Mouse (Mus musculus) activated CD4-positive, CD25-positive, alpha-beta regulatory T cell, adult 4 months (primary cell): ENCODE measurements around the gene Sdf2. TPM values are rescaled to one million over a fixed set of nuclear protein-coding genes. Genes with fewer than 3 reads are reported as not detected.
A peak's percentile ranks its signal among the peaks of the same experiment; 100 is the strongest.

ENCODE experiments used
- ATAC-seq: one replicate; pipeline ENCODE4 v1.8.0; 2017
- polyA plus RNA-seq, 2 experiments: library from polyadenylated mRNA; unstranded; fragments of 100-300 nt; shearing (Covaris generic); gene quantifications; one replicate each; pipeline ENCODE4 v1.2.1; 2017

Gene Sdf2
- polyA plus RNA-seq, result 100 to 1,000 TPM; 102 to 108 TPM

DNA sequence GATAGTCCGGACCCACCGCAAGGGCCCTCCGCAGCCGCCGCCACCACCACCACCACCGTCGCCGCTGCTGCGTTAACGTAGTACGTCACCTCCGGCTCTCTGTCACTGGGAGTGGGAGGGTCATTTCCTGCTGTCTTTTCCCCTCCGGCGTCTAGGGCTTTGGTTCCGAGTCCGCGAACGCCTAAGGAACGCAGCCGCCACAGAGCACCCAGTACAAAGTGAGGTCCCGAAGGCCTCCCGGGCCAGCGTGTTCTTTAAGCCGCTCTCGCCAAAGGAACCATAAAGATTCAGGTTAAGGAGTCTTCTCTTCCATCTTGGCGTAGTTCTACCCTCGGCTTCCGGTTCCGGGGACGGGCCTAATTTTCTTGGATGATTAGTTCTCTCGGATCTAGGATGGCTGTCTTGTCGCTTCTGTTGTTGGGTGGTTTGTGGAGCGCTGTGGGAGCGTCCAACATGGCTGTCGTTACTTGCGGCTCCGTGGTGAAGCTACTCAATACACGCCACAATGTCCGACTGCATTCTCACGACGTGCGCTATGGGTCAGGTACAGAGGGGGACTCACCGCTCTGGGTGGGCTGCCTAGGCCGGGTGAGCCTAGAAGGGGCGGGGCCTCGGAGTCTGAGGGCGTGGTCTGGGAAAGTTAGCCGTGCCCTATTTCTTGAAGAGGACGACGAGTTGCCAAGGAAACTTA, at the start of gene Sdf2, which contains the start of gene Supt6:
TSS of gene Sdf2 (plus strand) at position 120 of the 691 bp plus-strand sequence.
TSS of gene Supt6 (minus strand) at position 361 of the 691 bp plus-strand sequence.
- ATAC-seq, result peak; percentile 86

DNA sequence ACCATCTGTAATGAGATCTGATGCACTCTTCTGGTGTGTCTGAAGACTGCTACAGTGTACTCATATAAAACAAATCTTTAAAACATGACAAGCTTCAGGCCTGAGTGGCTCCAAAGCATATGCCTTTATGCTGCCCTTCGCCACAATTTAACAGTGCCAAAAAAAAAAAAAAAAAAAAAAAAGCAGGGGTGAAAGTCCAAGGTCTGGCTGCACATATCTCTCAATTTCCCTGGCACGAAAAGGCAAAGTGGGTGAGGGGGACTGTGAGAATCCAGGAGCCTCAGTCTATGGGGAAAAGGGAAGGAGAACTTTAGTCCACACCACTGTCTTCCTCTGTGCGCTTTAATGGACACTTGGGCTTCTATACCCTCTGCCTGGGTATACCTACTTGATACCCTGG, 43.2 kb upstream of the Sdf2 start:
- no peak for ATAC-seq

DNA sequence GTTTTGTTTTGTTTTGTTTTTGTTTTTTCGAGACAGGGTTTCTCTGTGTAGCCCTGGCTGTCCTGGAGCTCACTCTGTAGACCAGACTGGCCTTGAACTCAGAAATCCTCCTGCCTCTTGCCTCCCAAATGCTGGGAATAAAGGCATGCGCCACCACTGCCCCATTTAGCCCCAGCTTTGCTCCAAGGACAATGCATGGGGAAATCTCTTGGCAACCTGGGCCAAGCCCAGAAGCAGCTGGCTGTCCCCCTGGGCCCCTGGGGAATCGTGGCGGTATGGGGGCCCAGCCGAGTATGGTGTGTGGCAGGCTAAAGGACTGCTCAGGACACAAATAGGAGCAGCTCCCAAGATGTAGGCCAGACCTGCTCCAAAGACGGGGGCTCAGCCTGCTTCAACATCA, 41.3 kb upstream of the Sdf2 start:
- ATAC-seq, result no peak

DNA sequence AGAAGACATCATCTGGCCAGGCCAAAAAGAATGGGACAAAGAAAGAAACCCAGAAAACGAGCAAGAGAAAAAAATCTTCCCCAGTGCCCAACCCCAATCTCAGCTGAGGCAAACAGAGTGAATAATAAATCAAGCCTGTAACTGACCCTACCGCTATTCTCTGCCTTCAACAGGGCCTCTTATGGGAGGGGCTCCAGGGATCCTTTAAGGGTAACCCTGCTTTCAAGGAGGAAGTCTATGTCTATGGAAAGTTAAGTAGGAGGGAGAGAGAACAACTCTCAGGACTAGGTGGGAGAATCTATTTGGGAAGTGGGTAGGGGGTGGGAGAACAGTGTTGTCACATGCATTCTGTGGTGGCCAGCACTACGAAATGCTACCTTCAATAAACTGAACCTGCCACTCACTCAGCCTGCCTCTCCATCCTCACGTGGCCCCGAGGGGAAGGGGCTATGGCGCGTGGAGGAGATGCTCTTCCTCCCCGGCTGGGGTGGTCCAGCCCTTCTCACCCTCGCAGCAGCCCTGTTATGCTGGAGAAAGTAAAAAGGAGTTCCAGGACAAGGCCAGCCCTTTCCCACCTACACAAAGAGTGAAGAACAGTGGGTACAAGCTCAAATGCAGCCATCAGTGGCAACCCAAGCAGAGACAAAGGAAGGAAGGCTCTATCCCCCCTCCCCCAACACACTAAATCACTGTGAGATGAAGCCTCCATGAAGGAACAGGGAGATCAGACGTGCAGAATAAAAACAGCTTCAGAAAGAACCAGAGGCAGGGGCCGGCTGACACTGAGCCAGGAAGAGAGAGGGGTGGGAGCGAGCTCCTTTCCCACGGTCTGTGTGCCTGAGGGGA, 40.0 kb upstream of the Sdf2 start:
- ATAC-seq, result no peak

DNA sequence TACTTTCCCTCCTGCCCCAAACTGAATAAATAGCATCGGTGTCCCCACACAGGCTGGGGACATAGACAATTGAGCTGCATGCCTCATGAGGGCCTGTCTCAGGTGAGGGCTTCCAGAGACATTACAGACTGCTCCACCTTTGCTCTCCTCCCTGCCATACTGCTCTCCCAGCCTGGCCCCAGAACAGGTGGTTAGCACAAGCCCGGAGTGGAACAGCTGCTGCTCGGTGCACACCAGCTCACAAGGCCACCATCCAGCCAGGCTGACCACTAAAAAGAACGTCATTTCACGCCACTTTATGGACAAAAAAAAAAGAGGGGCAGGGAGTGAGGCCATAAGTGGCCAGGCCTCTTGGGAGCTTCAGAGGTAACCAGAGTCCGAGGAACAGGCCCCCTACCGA, 38.4 kb upstream of the Sdf2 start:
- ATAC-seq, result no peak

DNA sequence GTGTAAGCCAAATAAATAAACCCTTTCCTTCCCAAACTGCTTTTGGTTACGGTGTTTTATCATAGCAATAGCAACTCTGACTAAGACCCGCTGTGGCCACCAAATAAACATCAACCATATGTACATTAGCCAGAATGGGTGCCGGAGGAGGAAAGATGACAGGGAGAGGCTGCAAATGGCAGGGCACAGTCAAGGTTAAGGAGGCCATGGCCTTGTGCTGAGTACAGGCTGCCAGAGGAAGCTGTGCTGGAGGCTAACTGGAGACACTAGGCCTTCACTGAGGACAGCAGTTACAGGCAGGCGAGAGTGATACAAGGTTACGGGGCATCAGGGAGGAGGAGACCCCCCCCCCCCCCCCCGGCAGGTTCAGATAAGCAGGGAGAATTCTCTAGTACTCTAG, 35.7 kb upstream of the Sdf2 start:
- ATAC-seq, result no peak

DNA sequence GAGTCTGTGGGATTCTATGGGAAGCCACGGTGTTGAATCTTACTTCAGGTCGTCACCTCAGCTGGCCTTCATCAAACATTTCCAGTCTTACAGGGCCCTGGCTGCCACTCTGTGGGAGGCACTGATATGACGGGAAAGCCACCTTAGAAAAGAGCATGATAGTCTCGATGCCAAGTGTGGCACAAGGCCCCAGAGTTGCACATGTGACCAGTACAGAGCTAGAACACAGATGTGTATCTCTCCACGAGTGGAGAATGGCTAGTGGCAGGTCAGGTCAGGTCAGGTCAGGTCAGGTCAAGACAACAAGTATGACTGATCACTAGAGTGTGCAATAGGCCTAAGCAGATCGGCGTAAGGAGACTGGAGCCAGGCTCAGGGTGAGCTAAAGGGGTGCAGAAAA, 34.9 kb upstream of the Sdf2 start:
- no peak for ATAC-seq

DNA sequence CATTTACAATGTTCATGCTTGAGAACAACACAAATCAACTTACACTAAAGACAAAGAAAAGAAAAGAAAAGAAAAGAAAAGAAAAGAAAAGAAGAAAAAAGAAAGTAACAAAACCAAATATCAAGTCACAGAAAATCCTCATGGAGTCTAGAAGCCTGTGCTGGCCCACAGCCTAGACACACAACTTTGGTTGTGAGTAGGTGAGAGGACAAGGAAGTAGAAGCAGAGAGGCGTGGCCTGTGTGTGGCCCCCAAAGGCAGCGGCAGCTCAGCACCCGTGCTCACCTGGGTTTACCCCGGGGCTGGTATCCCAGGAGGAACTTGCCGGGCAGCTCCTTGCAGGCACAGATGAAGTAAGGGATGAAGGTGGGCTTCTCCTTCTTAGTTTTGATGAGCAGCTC, 34.0 kb upstream of the Sdf2 start:
- ATAC-seq, result no peak

DNA sequence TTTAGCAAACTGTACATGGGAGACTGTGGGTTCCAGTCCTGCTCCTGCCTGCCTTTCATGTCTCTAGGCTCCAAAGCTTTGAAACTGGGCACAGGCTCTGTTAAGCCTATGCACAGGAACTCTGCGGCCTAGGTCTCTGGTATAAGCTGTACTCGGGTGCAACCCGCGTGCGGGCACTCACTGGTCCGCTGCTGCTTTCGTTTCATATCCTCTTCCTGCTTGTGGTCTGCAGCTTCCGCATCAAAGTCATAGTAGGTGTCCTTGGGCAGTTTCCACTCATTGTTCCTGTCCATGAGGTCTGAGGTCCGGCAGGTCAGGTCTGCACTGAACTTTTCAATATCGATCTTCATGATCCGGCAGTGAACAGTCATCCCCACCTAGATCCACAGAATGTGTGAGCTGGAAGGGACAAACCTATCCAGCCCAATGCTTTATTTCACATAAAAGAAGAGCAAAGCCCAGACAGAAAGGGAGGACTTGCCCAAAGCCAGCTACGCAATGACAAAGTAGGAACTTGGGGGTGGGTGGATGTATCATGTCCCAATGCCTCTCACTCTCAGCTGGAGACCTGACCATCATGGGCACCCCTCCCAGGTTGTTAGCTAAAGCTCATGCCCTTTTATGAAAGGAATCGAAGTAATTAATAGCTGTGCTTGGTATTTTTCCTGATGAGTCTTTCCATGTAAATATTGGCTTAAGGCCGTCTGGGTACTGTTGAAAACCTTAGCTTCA, 32.3 kb upstream of the Sdf2 start:
- ATAC-seq, result no peak

DNA sequence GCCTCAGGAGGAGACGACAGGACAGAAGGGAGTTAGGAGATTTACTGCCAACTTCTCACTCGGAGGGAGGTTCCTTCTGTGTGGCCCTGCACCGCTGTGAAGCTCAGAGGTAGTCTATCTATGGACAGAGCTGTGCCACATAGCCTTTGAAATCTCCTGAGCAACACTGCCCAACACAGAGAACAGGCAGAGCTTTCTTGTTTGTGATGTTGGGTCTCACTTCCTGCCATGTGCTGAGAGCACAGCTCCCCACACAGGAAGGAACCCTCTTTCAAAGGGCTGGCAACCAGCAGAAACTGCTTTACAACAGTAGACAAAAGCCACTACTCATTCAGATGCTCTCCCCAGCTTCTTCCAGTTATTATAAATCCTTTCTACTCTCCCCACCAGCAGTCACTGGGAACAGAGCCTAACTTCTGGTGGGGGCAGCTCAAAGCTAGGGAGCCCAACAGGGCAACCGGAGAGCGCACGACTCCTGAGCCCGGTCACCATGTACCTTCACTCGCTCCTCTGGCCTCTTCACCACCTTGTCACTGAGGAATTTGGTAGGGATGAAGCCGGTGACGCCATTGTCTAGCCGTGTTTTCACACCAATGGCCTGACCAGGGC, 29.7 kb upstream of the Sdf2 start:
- ATAC-seq, result peak; percentile 36

DNA sequence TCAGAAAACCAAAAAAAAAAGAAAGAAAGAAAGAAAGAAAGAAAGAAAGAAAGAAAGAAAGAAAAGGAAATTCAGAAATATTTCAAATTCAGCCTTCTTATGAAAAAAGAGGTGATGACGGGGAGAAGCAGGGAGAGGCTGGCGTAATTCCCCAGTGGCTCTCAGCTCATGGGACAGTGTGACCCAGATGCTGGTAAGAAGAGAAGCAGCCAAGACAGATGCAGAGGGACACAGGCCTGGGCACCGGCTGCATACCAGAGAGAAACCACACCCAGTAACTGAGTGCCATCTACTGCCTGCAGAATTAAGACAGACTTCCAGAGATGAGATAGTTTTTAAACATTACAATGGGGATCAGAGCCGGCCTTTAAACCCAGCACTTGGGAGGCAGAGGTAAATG, 22.0 kb upstream of the Sdf2 start:
- no peak for ATAC-seq

DNA sequence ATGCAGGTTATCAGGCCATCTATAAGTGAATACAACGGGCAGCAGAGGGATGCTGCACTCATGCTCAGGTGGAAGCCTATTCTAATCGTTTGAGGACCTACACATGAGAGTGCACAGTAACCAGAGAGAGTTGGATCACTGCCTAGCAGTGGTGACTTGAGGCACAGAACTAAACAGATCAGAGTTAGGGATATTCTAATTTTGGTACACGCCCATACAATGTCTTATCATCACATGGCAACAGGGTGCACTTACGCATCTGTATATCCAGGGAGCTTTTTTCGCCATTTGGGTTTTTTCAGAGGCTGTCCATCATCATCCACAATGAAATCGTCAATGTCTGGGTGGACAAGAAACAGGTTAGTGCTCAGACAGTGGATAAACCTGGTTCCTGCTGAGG, 14.0 kb upstream of the Sdf2 start:
- ATAC-seq, result no peak

DNA sequence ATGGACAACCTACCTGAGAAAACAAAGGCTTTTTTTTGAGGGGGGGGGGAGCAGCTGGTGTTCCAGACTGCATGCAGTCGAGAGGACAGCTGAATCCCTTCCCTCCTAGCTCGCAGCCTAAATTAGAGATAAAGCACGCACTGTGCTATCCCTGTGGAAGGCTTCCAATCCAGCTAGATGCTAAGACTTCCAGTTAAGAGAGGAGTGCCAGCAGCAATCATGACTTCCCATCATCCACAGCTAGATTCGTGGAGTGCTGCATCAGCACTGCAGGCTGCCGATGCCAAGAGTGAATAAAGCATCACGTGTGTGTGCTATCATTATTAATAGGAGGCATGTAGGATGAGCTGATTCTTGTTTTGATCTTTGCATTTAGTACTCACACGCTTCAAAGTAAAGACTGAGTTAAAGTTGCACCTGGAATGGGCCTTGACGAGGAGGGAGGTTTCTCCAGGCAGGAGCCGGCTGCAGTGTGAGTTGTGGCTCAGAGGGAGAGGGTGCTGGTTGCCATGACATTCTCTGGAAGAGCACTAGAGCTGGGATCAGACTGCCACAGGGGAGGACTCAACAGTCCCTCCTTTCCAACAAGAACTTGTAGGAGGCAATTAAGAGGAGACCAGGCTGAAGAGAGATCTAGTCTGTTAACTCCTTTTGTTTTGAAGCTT, 5.2 kb upstream of the Sdf2 start:
- ATAC-seq, result no peak

DNA sequence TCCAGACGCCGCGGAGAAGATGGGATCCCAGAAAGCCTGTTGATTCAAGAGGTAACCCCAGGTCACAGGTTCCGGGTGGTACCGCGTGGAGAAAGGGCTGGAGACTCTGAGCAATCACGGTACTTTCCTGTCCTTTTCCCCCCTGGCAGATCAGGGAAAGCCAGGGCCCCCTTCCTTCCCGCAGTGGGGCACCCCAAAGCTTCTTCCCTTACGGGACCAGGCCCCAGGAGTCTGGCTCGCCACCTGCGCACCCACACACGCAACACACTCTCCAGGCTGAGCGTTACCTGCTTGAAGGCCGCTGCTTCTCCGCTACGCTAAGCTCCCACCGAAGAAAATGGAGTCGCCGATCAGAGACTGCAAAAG, 302 bp upstream of the Sdf2 start:
- ATAC-seq, result peak; percentile 4

DNA sequence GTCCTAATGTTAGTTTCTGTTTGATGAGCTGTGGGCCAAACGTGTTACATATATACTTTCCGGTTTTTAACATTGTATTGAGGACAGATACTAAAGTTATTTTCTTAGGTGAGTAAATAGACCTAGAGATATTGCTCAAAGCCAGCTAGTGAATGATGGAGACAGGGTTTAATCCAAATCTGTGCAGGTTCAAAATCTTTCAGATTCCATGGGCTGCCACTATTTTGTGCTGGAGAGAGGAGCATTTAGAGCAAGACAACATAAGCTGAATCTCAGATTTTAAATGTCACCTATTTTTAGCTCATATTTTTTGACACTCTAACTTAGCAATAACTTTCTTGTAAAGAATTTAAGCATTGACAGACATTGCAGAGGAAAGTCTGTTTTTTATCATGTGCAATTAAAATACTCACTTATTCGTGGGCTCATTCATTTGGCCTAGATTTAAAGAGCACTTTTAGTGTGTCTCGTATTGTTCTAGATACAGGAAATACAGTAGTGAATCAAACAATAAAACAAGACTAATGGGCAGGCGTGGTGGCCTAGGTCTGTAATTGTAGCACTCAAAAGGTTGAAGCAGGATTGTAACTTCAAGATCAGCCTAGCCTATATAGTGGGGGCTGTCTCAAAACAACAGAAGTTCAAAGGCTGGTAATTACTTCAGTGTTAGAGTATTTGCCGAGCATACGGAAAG, 919 bp downstream of the Sdf2 start:
- ATAC-seq, result no peak

DNA sequence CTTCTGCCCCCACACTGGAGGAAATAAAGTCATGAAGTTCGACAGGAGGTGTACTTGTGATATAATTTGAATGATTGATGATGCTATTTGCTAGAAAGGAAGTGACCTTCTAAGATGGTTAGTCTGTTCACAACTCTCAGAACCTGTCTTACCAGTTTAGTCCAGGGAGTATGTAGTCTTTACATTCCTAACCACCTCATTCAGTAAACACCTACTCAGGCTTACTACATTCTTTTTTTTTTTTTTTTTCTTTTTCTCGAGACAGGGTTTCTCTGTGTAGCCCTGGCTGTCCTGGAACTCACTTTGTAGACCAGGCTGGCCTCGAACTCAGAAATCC, 1.4 kb downstream of the Sdf2 start:
- ATAC-seq, result no peak

DNA sequence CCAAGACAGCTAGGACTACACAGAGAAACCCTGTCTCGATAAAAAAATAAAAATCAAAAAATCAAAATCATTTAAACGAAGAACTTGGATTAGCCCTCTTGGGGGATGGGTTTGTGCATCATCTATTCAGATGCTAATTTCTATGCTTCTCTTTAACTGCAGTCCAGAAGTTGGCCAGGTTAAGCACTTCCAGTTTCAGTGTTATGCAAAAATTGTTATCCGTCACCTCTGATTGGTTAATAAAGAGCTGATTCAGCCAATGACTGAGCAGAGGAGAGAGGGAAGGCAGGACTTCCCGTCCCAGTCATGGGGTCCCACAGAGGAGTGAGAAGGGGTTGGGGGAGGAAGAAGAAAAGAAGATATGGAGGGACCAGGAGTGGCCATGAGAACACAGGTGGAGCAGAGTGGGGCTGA, 2.2 kb downstream of the Sdf2 start:
- ATAC-seq, result no peak

DNA sequence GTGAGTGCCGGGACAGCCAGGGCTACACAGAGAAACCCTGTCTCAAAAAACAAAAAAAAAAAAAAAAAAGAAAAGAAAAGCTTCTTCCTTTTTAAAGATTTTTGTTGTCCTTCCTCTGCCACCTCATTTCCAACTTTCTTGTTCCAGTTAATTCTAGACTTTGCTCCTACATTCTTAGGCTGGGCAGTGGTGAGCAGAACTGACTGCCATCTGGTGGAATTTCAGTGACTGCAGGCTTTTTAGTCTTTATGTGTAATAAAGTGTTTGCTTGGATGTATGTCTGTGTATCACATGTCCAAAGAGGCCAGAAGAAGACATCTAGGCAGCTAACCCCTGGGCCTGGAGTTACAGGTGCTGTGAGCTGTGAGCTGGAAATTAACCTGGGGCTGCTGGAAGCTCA, 11.1 kb downstream of the Sdf2 start:
- ATAC-seq, result no peak

DNA sequence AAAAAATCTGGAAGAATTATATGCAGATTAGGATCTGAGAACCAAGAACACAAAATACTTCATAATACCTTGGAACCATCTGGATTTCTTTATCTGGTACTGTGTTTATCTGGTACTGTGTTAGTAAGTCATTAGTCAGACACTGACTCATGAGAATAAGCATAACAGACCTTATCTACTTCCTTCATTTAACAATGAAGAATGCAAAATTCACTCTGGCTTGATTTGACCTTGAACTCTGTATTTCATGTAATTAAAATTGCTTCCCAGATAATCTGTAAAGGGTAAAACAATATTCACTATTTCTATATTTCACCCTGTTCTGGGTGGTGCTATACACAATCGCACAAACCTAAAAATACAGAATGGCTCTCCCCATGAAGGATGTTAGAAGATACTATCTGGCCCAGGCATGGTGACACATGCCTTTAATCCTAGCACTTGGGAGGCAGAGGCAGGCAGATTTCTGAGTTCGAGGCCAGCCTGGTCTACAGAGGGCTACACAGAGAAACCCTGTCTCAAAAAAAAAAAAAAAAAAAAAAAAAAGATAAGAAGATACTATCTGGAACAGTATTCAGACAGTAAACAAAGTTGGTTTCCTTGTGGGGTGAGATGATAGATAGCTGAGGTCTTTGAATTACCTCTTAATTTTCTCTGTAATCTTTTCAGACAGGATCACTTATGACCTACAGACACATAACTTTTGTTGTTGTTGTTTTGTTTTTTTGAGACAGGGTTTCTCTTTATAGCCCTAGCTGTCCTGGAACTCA, 15.1 kb downstream of the Sdf2 start:
- no peak for ATAC-seq

DNA sequence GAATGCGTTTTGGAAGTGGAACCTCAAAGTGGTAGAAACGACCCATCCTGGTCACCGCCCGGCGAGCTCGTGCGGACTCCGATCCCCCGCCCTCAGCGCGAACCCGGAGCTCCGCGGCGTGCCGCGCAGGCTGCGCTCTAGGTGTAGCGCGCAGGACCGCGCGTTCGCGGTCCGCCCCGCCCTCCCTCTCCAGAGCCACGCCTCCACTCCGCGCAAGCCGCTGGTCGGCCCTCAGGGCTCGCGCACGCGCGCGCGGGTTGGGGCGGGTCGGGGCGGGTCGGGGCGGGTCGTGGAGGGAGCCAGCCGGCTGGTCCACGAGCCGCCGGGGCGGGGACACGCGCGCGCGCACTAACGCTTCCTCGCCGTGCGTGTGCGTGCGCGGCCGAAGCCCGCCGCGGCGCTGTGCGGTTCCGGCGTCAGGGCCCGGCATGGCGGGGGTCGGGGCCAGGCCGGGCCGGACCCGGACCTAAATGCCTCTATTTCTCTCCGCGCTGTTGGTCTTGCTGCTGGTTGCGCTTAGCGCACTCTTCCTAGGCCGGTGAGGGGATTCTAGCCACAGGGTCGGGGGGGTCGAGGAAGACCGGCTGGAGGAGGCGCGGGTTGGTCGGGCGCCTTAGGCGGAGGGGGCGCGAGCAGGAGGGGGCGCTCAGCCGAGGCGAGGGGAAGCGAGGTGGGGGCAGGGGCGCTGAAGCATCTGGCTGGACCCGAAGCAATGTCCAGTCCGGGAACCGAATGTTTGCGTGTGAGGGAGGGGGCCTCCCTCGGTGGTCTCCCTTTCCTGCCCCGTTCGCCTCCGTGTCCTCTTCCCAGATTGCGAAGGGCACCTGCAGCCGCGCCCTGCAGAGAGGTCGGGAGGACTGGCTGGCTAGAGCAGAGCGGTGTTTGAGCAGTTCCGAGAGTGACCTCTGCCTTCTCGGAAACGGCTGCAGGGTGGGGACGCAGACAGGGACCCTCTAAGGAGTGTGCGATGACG, 16.1 kb downstream of the Sdf2 start, which contains the start of gene 2610507B11Rik:
TSS of gene 2610507B11Rik (plus strand) at position 373 of the 973 bp plus-strand sequence.
- peak; percentile 80 for ATAC-seq
